Mouse (Mus musculus) intestine, embryonic 14.5 days (tissue): Measurements from ENCODE around the gene Scgb2b27. TPM values are rescaled to one million over a fixed set of nuclear protein-coding genes. Genes with fewer than 3 reads are reported as not detected.
"Not testable (repeated sequence)": the region's sequence is repeated elsewhere in the genome, so short reads cannot be mapped to it uniquely, and the experiment has no call there.

ENCODE experiments used
- ATAC-seq: fragments of 200-750 bp; cut with Nextera tagmentation; replicated peaks from 2 replicates; pipeline ENCODE4 v1.8.0; 2017; ENCODE audit warnings: low read depth, moderate number of reproducible peaks, moderate TSS enrichment, moderate library complexity; ENCODE audit not compliant: low FRiP score, low TSS enrichment
- DNase-seq: peaks from one replicate; pipeline ENCODE4 v3.0.0-alpha.2; 2018; ENCODE audit warnings: low spot score
- H3K27ac ChIP-seq: fragments of 300-500 bp; sonication (generic); 2 replicates; pipeline ENCODE4 v1.5.1; 2014; ENCODE audit warnings: low read depth, mild to moderate bottlenecking, control low read depth
- H3K27me3 ChIP-seq: fragments of 300-500 bp; sonication (generic); replicated peaks from 2 replicates; pipeline ENCODE4 v1.6.1; 2014; ENCODE audit warnings: low read length, control low read depth; ENCODE audit not compliant: control insufficient read depth, insufficient read depth
- H3K36me3 ChIP-seq: fragments of 300-500 bp; sonication (generic); 2 replicates; pipeline ENCODE4 v1.6.1; 2014; ENCODE audit warnings: low read length, control low read depth; ENCODE audit not compliant: control insufficient read depth, insufficient read depth
- H3K4me1 ChIP-seq: fragments of 300-500 bp; sonication (generic); replicated peaks from 2 replicates; pipeline ENCODE4 v1.6.1; 2014; ENCODE audit warnings: low read length, control low read depth, mixed read lengths; ENCODE audit not compliant: control insufficient read depth, insufficient read depth
- H3K4me2 ChIP-seq: fragments of 300-500 bp; sonication (generic); 2 replicates; pipeline ENCODE4 v1.6.1; 2014; ENCODE audit warnings: low read length
- H3K4me3 ChIP-seq: fragments of 300-500 bp; sonication (generic); 2 replicates; pipeline ENCODE4 v1.5.1; 2014; ENCODE audit warnings: low read depth, low read length, control low read depth, mixed read lengths
- H3K9ac ChIP-seq: fragments of 300-500 bp; sonication (generic); 2 replicates; pipeline ENCODE4 v1.6.1; 2014; ENCODE audit warnings: mild to moderate bottlenecking, low read length
- H3K9me3 ChIP-seq: fragments of 300-500 bp; sonication (generic); 2 replicates; pipeline ENCODE4 v1.6.1; 2016; ENCODE audit warnings: low read length, control low read depth; ENCODE audit not compliant: control insufficient read depth
- WGBS: fragments of 180-500 bp; shearing (Covaris S2); extraction: QIAGEN DNeasy Blood & Tissue Kit; methylation state at CpG from one replicate; pipeline ENCODE4 v1.1.7; 2014; 5-methylcytosine and 5-hydroxymethylcytosine counted together
- polyA plus RNA-seq: library from polyadenylated mRNA; unstranded; fragments of >200 nt; fragmentation: Nextera tagmentation; extraction: Ambion mirVana; gene quantifications from 2 replicates; pipeline ENCODE4 v1.2.1, GENCODE M21; 2014

Scgb2b27 gene
- not detected in 2 replicates for polyA plus RNA-seq

GRCm38 (mm10) chr7:34013842-34014241, at the start of gene Scgb2b27:
TSS of gene Scgb2b27 (minus strand) at chr7:34013942.
- Histone ChIP-seq H3K27me3 (no peaks in the 10 kb centered on the region), H3K4me3 (no peak within 1 kb of the TSS), H3K9me3 (no peaks in the 10 kb centered on the region; the same call in 1 of the 2 replicates), H3K36me3 (no peaks in the 10 kb centered on the region), H3K4me2 (no peak within 1 kb of the TSS), H3K9ac (no peak within 1 kb of the TSS), H3K27ac (no peak within 1 kb of the TSS), H3K4me1 (no peaks in the 10 kb centered on the region)
- ATAC-seq, result no peak
- DNase-seq, result no peak
- WGBS, result 71% methylated on average over 4 of the region's 4 CpGs

DNA sequence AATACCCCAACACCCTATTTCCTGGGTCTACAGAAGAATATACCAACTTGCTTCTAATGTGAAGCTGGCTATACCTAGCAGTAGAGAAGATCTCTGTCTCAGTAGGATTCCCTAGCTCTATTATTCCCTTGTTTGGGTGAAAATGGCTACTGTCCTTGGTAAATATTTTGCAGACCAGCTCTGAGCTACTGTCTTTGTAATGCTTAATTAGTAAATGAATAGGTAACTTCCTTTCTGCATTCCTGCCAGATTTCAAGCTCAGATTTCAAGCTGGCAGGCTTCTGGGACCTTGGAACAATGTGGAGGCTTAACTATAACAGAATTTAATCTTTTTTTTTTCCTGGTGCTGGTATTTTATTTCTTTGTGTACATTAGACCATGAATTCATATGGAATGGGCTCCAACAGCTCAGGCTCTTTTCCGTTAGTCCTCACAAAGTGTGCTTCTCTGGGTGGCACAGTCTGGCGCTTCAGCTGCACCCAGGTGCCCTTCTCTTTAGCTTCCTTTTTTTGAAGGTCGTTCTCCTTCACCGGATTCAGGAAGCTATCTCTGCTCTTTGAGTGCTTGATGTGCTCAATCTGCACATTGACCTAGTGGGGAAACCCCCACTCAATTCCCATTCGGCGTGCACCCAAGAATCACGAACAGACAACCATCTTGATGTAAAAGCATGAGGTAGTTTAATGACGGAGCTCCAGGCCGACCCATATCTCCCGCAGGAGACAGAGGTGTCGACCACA, 22.5 kb upstream of the Scgb2b27 start:
- H3K27me3 ChIP-seq, H3K9me3 ChIP-seq, H3K4me2 ChIP-seq, ATAC-seq, DNase-seq, H3K27ac ChIP-seq, H3K9ac ChIP-seq, H3K36me3 ChIP-seq, H3K4me1 ChIP-seq, H3K4me3 ChIP-seq: not testable (repeated sequence)
- 92% methylated on average over 11 of the region's 11 CpGs for WGBS

DNA sequence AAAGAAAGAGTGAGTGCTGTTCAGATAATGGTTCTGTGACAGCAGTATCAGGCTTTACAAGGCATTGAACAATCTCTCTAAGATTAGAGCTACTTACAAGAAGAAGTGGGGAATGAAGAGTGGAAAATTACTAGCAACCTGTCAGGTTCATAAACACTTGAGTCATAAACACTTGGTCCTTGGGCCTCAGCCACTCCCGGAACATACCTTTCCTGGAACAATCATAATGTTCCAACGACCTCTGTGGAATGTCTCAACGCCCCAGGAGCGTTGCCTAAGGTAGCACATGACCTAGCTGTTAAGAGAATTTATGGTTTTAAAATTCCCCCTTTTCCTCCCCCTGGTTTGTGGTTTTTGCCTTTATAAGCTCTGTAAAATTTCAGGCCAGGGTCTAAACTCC, 20.8 kb upstream of the Scgb2b27 start:
- not testable (repeated sequence) for H3K4me1 ChIP-seq, H3K9ac ChIP-seq, DNase-seq, H3K36me3 ChIP-seq, ATAC-seq, H3K9me3 ChIP-seq, H3K4me3 ChIP-seq, H3K4me2 ChIP-seq, H3K27me3 ChIP-seq, H3K27ac ChIP-seq
- 77% methylated on average over 2 of the region's 4 CpGs for WGBS

DNA sequence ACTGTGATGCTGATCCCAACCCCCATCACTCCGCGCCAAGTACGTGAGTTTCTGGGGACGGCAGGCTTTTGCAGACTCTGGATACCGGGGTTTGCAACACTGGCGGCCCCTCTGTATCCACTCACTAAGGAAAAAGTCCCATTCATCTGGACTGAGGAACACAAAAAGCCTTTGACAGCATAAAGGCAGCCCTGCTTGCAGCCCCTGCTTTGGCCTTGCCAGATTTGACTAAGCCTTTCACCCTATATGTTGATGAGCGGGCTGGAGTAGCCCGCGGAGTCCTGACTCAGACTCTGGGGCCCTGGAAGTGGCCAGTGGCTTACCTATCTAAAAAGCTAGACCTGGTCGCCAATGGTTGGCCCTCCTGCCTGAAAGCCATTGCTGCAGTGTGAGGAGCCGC, 16.3 kb upstream of the Scgb2b27 start:
- WGBS, result 93% methylated on average over 11 of the region's 11 CpGs

DNA sequence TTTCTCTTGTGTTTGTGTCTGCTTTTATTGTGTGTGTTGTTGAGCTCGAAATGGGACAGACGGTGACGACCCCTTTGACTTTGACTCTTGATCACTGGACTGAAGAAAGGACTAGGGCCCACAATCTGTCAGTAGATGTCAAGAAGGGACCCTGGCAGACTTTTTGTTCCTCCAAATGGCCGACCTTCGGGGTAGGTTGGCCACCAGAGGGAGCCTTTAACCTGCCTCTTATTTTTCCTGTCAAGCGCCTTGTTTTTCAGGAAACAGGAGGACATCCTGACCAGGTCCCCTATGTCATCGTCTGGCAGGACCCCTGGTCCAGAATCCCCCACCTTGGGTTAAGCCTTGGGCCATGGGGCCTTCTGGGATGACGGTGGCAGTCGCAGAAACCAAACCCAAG, 13.5 kb upstream of the Scgb2b27 start:
- not testable (repeated sequence) for H3K4me3 ChIP-seq, H3K9ac ChIP-seq, ATAC-seq, H3K9me3 ChIP-seq, H3K4me1 ChIP-seq, H3K4me2 ChIP-seq, H3K36me3 ChIP-seq, H3K27me3 ChIP-seq, H3K27ac ChIP-seq, DNase-seq
- 85% methylated on average over 9 of the region's 9 CpGs for WGBS

More for the DNA sequence above, 16.3 kb upstream of the Scgb2b27 start:
- Histone ChIP-seq H3K36me3 (no peaks in the 10 kb centered on the region), H3K4me3 (no peak overlapping the region), H3K4me2 (no peak overlapping the region), H3K4me1 (no peaks in the 10 kb centered on the region), H3K9me3 (peaks cover 9% of the 10 kb centered on the region; the same call in 1 of the 2 replicates), H3K27ac (no peak overlapping the region), H3K9ac (no peak overlapping the region), H3K27me3 (no peaks in the 10 kb centered on the region)
- no peak for DNase-seq
- no peak for ATAC-seq

GRCm38 (mm10) chr7:34025641-34026040, 11.9 kb upstream of the Scgb2b27 start:
- Histone ChIP-seq H3K4me2 (no peak overlapping the region), H3K4me1 (no peaks in the 10 kb centered on the region), H3K27me3 (no peaks in the 10 kb centered on the region), H3K27ac (no peak overlapping the region), H3K4me3 (no peak overlapping the region), H3K9me3 (peaks cover 9% of the 10 kb centered on the region; the same call in 1 of the 2 replicates), H3K9ac (no peak overlapping the region), H3K36me3 (no peaks in the 10 kb centered on the region)
- 83% methylated on average over 4 of the region's 4 CpGs for WGBS
- no peak for ATAC-seq
- DNase-seq, result no peak

DNA sequence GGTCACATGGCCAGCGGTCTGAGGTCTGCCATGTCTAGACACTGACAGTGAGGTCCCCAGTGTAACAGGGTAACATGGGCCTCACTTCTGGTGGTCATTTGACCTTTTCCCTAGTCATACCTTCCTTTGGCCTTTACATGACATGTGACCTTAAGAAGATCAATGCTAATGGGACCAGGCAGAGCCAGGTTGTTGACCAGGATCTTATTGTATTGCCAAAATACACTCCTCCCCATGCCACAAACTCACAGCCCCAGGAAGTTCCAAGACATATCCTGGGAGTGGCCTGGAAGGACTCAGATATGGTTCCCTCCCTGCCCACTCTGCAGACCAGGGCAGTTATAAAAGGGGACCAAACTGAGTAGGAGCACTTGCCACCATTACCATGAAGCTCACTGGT, 7.4 kb upstream of the Scgb2b27 start, which contains the start of gene Scgb1b27:
Scgb1b27 (plus strand) TSS at position 301 of the 400 bp plus-strand sequence.
- not testable (repeated sequence) for H3K9me3 ChIP-seq, H3K27ac ChIP-seq, ATAC-seq, H3K36me3 ChIP-seq, H3K4me2 ChIP-seq, H3K9ac ChIP-seq, DNase-seq, H3K4me3 ChIP-seq, H3K4me1 ChIP-seq, H3K27me3 ChIP-seq
- 82% methylated on average over 1 of the region's 1 CpGs for WGBS

DNA sequence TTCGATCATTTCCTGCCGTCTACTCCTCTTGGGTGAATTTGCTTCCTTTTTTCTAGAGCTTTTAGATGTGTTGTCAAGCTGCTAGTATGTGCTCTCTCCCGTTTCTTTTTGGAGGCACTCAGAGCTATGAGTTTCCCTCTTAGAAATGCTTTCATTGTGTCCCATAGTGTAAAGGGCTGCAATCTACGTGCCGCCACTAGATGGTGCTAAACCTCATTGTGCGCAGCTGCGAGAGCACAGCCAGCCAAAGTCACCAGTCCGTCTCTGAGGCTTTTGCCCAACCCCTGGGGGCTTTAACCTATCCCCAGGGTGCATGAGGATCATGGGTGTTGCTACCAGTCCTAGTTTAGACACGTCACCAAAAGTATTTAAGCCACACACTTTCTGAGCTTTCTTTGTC, 31.5 kb downstream of the Scgb2b27 start:
- WGBS, result 27% methylated on average over 8 of the region's 9 CpGs
- H3K4me2 ChIP-seq, H3K27me3 ChIP-seq, H3K9ac ChIP-seq, H3K4me3 ChIP-seq, H3K4me1 ChIP-seq, H3K36me3 ChIP-seq, H3K27ac ChIP-seq, H3K9me3 ChIP-seq, ATAC-seq: not testable (repeated sequence)
- peak; percentile 59 for DNase-seq
